Mouse (Mus musculus) intestine, embryonic 16.5 days (tissue): ENCODE results near the gene Timm22. TPM values are rescaled to one million over a fixed set of nuclear protein-coding genes. Genes with fewer than 3 reads are reported as not detected.

Source experiments
- ATAC-seq: fragments of 200-750 bp; cut with Nextera tagmentation; 2 replicates; pipeline ENCODE4 v1.8.0; 2017; ENCODE audit warnings: moderate TSS enrichment, moderate library complexity
- H3K27ac ChIP-seq: fragments of 300-500 bp; sonication (generic); 2 replicates; pipeline ENCODE4 v1.5.1; 2014; ENCODE audit warnings: mild to moderate bottlenecking, low read length
- H3K27me3 ChIP-seq: fragments of 300-500 bp; sonication (generic); replicated peaks from 2 replicates; pipeline ENCODE4 v1.6.1; 2014; ENCODE audit warnings: low read length, control low read depth, mixed read lengths; ENCODE audit not compliant: control insufficient read depth, insufficient read depth
- H3K36me3 ChIP-seq: fragments of 300-500 bp; sonication (generic); 2 replicates; pipeline ENCODE4 v1.6.1; 2014; ENCODE audit warnings: low read length, control low read depth; ENCODE audit not compliant: control insufficient read depth, insufficient read depth
- H3K4me1 ChIP-seq: fragments of 300-500 bp; sonication (generic); 2 replicates; pipeline ENCODE4 v1.6.1; 2014; ENCODE audit warnings: low read length, control low read depth, mixed read lengths; ENCODE audit not compliant: control insufficient read depth, insufficient read depth
- H3K4me2 ChIP-seq: fragments of 300-500 bp; sonication (generic); 2 replicates; pipeline ENCODE4 v1.6.1; 2014; ENCODE audit warnings: low read depth, low read length, control low read depth
- H3K4me3 ChIP-seq: fragments of 300-500 bp; sonication (generic); 2 replicates; pipeline ENCODE4 v1.5.1; 2014; ENCODE audit warnings: mild to moderate bottlenecking, low read length
- H3K9ac ChIP-seq: fragments of 300-500 bp; sonication (generic); 2 replicates; pipeline ENCODE4 v1.6.1; 2014; ENCODE audit warnings: low read depth, low read length
- H3K9me3 ChIP-seq: fragments of 300-500 bp; sonication (generic); 2 replicates; pipeline ENCODE4 v1.6.1; 2016; ENCODE audit warnings: low read length, control low read depth; ENCODE audit not compliant: control insufficient read depth
- WGBS: fragments of 180-500 bp; shearing (Covaris S2); extraction: QIAGEN DNeasy Blood & Tissue Kit; methylation state at CpG from one replicate; pipeline ENCODE4 v1.1.7; 2014; 5-methylcytosine and 5-hydroxymethylcytosine counted together
- polyA plus RNA-seq: library from polyadenylated mRNA; unstranded; fragments of >200 nt; fragmentation: Nextera tagmentation; extraction: Ambion mirVana; gene quantifications from 2 replicates; pipeline ENCODE4 v1.2.1, GENCODE M21; 2015

The Timm22 gene
- polyA plus RNA-seq, 1 experiment from 2014 or later: 96.6 TPM

DNA sequence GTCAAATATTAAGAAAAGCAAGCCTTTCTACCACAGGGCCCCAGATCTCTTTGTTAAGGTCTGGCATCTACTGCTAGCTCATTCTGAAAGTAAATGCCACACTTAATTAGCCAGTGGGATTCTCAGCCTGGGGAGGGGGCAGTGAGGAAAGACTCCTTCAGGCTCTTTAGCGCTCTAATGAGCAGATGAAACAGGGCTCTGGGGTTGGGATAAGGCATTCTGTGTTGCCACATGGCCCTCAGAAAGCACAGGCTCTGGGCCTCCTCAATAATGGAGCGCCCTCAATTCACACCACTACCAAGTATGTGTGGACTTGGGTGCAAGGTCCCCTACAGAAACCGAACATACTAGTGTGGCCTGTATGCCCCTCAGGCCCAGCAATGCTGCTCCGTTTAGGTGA, 21.7 kb upstream of the Timm22 start:
- Histone ChIP-seq H3K4me2 (no peak overlapping the region), H3K9me3 (no peaks in the 10 kb centered on the region), H3K4me3 (no peak overlapping the region), H3K9ac (no peak overlapping the region), H3K27ac (no peak overlapping the region), H3K4me1 (peaks cover 15% of the 10 kb centered on the region), H3K36me3 (no peaks in the 10 kb centered on the region), H3K27me3 (no peaks in the 10 kb centered on the region)
- ATAC-seq: no peak
- WGBS: 81% methylated on average over 4 of the region's 4 CpGs

DNA sequence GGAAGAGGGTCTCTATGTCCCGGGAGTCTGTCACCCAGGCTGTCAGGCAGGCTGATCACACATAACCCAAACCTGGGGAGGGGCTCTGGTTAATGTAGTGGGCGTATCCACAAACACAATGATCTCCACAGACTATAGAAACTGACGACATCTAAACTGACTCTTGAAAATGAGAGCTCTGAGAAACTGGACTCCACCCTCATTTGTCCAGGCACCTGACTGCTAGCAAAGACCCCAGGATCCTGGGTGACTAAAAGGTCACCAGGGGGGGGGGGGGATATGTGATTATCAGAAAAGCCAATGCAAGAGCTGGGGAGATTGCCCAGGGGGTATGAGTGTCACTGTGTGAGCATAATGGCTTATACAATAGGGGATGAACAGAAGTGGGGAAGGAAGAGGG, 21.0 kb upstream of the Timm22 start:
- ATAC-seq: no peak
- H3K27ac ChIP-seq: no peak overlapping the region

DNA sequence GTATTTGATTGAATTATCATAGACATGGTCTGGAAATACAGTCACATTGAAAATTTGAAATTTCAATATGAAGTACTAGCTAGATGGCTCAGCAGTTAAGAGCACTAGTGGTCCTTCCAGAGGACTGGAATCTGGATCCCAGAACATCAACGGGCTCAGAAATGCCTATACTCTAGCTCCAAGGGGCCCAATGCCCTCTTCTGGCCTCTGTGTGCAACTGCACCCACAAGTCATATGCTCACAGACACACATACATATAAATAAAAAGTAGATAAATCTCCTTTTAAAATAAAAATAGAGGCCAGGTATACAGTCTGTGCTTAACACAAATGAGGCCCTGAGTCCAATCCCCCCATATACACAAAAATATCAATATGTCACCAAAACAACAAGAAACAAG, 19.7 kb upstream of the Timm22 start:
- H3K4me2 ChIP-seq: no peak overlapping the region
- no peaks in the 10 kb centered on the region for H3K27me3 ChIP-seq
- 97% methylated on average over 1 of the region's 1 CpGs for WGBS
- no peaks in the 10 kb centered on the region for H3K36me3 ChIP-seq
- no peak overlapping the region for H3K9ac ChIP-seq
- no peak overlapping the region for H3K27ac ChIP-seq
- peaks cover 12% of the 10 kb centered on the region; the same call in 1 of the 2 replicates for H3K4me1 ChIP-seq
- H3K9me3 ChIP-seq: no peaks in the 10 kb centered on the region
- no peak for ATAC-seq
- no peak overlapping the region for H3K4me3 ChIP-seq

More for the DNA sequence above, 21.0 kb upstream of the Timm22 start:
- no peaks in the 10 kb centered on the region for H3K27me3 ChIP-seq
- H3K4me2 ChIP-seq: no peak overlapping the region
- 60% methylated on average over 3 of the region's 3 CpGs for WGBS
- no peak overlapping the region for H3K9ac ChIP-seq
- peaks cover 13% of the 10 kb centered on the region; the same call in 1 of the 2 replicates for H3K4me1 ChIP-seq
- H3K9me3 ChIP-seq: no peaks in the 10 kb centered on the region
- no peak overlapping the region for H3K4me3 ChIP-seq
- H3K36me3 ChIP-seq: no peaks in the 10 kb centered on the region

DNA sequence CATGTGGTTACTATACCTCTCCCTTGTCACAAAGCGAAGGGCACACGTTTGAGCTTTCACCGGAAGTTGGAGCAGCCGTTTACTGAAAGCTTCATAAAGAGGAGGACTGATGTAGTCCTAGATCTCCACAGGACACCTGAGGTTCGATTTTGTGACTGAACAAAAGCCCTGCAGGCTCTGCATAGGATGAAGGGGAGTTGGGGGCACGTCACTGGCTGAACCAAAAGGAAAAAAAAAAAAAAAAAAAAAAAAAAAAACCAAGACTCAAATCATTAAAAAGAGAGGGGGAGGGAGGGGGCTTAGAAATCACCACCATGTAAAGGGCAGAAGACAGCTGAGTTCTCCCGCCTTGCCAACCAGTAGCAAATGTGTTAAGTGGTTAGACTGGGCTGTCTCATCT, 18.0 kb upstream of the Timm22 start:
- Histone ChIP-seq H3K4me1 (peaks cover 8% of the 10 kb centered on the region; the same call in 1 of the 2 replicates), H3K9ac (no peak overlapping the region), H3K4me2 (0 out of 2 replicates have a peak overlapping the region, but pooled peaks have one; percentile 20), H3K27ac (no peak overlapping the region), H3K27me3 (no peaks in the 10 kb centered on the region), H3K9me3 (no peaks in the 10 kb centered on the region), H3K4me3 (no peak overlapping the region), H3K36me3 (no peaks in the 10 kb centered on the region)
- ATAC-seq: no peak
- 27% methylated on average over 7 of the region's 7 CpGs for WGBS

DNA sequence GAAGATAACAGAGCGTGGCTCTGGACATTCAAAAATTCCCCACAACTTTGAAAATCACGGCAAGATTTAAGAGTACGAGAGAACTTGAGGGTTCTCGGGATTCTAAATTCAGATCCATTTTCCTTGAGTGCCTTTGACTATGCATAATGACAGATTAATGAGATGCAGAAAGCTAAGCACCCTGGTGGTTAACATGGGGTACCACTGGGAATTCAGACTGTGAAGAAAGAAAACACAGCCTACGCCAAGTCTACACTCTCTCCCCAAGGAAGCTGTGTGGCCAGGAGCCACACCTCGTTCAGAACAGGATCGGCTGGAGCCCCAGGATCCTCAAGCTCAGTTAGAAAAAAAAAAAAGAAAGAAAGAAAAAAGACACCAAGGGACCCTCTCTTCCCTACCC, 14.2 kb upstream of the Timm22 start:
- Histone ChIP-seq H3K9me3 (no peaks in the 10 kb centered on the region), H3K9ac (no peak overlapping the region), H3K4me3 (no peak overlapping the region), H3K4me1 (peaks cover 11% of the 10 kb centered on the region; the same call in 1 of the 2 replicates), H3K27me3 (no peaks in the 10 kb centered on the region), H3K27ac (no peak overlapping the region), H3K4me2 (no peak overlapping the region), H3K36me3 (no peaks in the 10 kb centered on the region)
- WGBS: 86% methylated on average over 7 of the region's 7 CpGs
- ATAC-seq: no peak

DNA sequence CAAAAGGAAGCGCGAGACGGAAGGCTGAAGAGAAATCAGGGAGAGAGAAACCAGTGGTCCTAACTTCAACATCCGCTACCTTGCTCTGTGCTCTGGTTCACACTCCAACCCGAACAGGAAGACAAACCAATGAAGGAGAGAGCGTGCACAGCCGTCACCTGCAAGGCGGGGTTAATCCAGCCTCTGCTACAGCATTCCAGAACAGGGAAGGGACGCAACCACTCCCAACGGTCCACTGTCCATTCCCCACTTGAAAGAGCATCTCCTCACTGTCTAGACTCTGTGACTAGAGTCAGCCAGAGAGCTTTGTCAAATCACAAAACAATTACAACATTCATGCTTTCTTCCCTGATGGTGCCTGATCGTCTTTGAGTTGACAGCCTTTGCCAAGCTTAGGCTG, 13.8 kb upstream of the Timm22 start:
- Histone ChIP-seq H3K27me3 (no peaks in the 10 kb centered on the region), H3K27ac (no peak overlapping the region), H3K4me3 (no peak overlapping the region), H3K9me3 (no peaks in the 10 kb centered on the region), H3K9ac (no peak overlapping the region), H3K4me2 (no peak overlapping the region), H3K4me1 (peaks cover 11% of the 10 kb centered on the region; the same call in 1 of the 2 replicates), H3K36me3 (no peaks in the 10 kb centered on the region)
- 81% methylated on average over 11 of the region's 11 CpGs for WGBS
- ATAC-seq: peak; percentile 34; the same call in 1 of the 2 replicates

DNA sequence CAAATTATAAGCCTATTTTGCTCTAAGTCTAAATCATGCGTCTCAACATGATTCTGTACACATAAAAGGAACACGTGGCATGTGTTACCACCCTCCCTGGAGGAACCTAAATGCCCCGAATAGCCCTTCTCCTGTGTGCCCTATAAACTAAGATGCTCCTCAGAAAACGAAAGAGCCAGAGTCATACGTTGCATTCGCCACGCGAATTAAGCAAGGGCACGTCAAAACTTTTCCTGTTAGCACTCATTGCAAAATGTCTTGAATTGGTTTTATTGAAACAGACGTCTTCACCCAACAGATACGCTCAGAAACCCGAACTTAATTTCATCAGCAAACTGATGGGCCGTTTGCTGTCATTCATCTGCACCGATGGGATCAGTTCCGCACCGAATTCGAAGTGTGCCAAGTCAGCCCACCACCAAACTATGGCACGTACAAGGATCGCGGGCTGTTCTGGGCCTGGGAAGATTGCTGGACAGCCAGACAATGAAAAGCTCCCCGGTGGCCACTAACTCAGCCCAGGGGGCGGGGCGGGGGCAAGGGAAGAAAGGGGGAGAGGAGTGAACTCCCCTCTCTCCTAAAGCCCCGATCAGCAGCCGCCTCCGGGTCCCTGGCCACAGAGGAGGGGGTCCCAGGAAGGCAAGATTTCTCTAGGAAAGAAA, 9.0 kb upstream of the Timm22 start:
- WGBS: under 1% methylated on average over 26 of the region's 26 CpGs
- Histone ChIP-seq H3K4me1 (peaks cover 9% of the 10 kb centered on the region), H3K36me3 (no peaks in the 10 kb centered on the region), H3K4me3 (peak overlapping the region; percentile 93), H3K4me2 (peak overlapping the region; percentile 84), H3K27ac (peak overlapping the region; percentile 87), H3K9me3 (no peaks in the 10 kb centered on the region), H3K9ac (peak overlapping the region; percentile 87), H3K27me3 (no peaks in the 10 kb centered on the region)
- ATAC-seq: peak; percentile 22; the same call in 1 of the 2 replicates

DNA sequence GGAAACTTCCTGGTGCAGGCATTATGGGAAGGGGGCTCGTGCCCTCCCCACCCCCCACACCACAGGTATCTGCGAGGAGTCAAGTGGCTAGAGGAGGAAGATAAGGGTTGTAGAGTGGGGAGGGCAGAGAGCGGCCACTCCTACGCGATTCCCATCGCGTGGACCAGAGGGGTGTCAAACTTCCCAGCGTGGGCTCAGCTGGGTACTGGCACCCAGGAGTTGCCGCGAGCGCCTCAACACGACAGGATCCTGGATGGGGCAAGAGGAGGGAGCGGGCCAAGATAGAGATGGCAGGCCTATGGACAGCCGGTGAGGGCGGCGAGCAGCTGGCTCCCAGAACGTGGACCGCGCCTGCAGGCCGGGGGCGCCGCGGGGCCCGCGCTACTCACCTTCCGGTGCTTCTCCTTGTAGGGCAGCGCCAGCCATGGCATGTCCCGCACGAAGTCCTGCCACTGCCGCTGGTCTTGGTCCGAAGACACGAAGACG, 8.4 kb upstream of the Timm22 start:
- no peaks in the 10 kb centered on the region for H3K36me3 ChIP-seq
- 0% methylated on average over 33 of the region's 33 CpGs for WGBS
- peak overlapping the region; percentile 84 for H3K4me2 ChIP-seq

DNA sequence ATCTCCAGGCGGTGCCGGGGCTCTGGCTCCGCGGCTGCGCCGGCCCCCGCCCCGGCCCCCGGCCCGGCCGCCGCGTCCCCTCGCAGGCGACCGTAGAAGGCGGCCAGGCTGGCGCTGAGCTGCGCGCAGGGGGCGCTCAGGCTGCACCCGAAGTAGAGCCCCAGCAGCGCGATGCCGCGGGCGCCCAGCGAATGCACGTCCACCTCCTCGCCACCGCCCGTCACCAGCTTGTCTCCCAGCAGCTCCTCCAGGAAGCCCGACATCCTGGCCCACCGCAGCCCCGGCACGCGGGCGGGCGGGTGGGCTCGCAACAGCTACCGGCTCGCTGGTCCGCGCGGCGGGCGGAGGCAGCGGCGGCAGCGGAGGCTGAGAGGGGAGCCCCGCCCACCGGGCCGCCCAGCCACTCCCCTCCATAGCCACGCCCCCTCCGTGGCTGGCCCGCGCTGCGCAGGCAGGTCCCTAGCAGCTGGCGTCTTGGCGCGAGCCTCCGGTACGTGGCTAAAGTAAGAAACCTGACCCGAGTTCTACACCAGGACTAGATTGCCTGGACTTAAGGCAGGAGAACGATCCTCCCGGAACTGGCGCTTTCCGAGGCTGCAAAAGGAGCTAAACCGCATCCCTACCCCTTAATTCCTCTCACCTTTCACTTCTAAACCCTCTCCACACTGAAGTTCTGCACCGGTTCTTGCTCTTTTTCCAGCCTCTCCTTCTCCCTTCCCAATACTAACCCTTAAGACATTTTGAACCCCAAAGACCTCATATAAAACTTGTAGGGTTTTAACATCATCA, 7.8 kb upstream of the Timm22 start, which contains the start of gene Nxn:
TSS of gene Nxn (minus strand) at position 343 of the 789 bp plus-strand sequence.
- Histone ChIP-seq H3K4me1 (peaks cover 9% of the 10 kb centered on the region), H3K27me3 (no peaks in the 10 kb centered on the region), H3K9ac (peak within 1 kb of the TSS; percentile 87), H3K4me2 (peak within 1 kb of the TSS; percentile 84), H3K27ac (peak within 1 kb of the TSS; percentile 87), H3K36me3 (no peaks in the 10 kb centered on the region), H3K4me3 (peak within 1 kb of the TSS; percentile 93), H3K9me3 (no peaks in the 10 kb centered on the region)
- WGBS: under 1% methylated on average over 67 of the region's 70 CpGs
- ATAC-seq: peak; percentile 92

More for the DNA sequence above, 8.4 kb upstream of the Timm22 start:
- H3K27me3 ChIP-seq: no peaks in the 10 kb centered on the region
- peak overlapping the region; percentile 87 for H3K9ac ChIP-seq
- peak overlapping the region; percentile 87 for H3K27ac ChIP-seq
- peaks cover 9% of the 10 kb centered on the region for H3K4me1 ChIP-seq
- peak overlapping the region; percentile 93 for H3K4me3 ChIP-seq
- H3K9me3 ChIP-seq: no peaks in the 10 kb centered on the region
- ATAC-seq: peak; percentile 69
